Mouse (Mus musculus) urinary bladder, postnatal 36 days (tissue): ENCODE measurements at regions not wholly inside any gene's neighbourhood (a gene's known extent, or its start where the extent isn't known, plus 50 kb on each side); places are given as distances from the start of the nearest gene placed in this dataset.

Source experiments
- DNase-seq, 2 experiments: peaks; one replicate each; pipeline ENCODE4 v3.0.0; 2022; ENCODE audit warnings: low spot score in 2 of 2, mixed read lengths in 1 of 2

DNA sequence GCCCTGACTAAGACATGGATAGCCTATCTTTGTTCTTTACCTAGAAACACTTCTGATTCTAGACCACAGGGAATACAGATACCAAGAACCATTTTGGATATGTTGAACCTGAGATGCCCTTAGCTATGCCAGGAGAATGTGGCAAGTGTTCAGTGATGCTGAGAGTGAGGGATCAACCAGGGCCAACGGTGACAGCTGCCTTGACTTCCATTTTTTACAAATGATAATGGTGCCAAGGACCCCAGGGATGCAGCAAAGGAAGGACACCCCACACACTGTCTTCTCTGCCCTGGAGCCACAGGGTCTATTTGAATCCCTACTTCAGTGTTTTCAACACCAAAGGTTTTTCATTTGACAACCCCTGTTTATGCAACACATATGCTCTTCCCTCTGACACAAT lies 174.4 kb downstream of the Gsdmc2 start:
- no peak for DNase-seq

DNA sequence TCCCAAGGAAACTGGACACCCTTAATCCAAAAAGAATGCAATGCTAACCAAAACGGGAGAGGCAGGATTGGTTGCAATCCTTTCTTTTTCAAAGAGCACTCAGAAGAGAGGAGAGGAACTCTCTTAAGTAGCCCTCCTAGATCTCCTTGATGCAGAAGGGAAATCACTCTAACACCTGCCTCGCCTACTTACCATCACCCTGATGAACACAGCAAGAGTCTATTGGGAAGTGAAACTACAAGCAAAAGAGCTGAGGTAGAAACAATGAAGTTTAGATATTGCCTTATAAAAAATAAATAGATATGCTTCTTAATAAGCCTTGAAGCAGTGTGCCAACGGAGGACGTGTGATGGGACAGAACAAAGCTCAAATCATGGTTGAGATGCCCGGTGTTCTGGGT lies 177.4 kb downstream of the Gsdmc2 start:
- DNase-seq: no peak

DNA sequence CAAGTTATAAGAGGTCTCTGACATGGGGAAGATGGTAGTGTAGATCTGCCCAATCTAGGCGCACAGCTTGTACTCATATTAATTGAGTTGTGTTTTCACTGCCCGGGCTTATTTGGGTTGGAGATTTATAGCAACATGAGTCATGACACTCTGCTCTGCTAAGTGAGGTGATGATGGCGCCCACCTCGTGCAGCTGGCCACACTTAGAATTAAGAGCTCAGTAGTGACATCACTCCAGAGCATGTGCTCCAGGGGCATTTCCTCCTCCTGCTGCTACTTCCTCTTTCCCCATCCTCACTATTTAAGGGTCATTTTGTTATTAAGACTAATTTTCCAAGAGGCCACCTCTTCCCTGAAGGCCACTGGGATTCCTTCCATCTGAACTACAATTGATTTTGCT lies 179.5 kb downstream of the Gsdmc2 start:
- no peak for DNase-seq

DNA sequence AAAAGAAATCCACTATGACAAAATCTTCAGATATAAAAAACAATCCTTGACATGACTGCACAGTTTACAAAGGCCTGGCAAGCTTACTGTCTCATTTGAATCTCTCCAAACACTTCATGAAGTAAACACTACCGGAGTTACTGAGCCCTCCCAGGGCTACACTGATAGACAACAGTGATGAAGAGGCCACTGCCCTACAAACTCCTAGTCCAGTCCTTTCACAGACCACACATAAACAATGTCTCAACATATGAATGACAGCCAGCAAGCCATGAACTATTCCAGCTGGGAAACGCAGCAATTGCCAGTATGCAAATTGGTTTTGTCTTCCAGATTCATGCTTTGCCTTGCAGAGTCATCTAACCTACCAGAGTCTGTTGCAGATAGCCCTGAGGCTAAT lies 180.1 kb downstream of the Gsdmc2 start:
- DNase-seq: no peak

DNA sequence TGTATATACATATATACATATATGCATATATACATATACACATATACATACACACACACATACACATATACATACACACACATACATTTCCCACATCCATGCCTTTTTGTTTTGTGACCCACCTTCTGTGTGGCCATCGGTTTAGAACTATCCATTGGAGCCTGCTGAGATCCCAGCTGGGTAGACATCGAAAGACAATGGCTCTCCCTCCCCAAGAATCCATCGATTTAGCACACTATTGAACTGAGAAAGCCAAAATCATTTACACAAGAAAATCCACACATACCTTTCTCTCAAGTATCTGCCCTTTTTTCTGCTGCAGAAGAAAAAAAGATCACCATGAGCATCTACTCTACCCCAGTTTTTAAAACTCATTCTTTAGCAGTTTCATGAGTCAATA lies 182.8 kb downstream of the Gsdmc2 start:
- no peak for DNase-seq

DNA sequence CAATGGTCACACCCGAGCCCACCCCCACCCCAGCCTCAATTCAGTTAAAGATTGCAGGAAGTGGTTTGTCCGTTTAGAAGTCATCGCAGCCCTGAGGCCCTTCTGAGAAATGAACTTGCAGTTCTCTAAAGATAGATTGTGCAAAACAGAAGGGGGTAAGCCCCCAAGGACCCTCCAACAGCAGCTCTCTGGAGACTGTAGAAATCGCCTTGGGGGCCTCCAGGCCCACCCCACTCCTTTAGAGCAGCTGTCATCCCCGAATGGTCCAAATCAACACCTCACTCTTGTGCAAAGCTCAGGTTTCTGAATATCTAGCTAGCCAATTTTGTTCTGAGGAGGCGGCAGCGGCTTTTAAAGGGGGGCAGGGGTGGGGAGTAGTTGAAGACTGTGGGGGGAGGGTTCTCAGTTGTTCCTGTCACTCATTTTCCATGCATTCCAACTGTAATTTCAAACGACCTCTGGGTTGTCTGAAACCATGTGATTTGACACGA lies 186.9 kb downstream of the Gsdmc2 start:
- no peak for DNase-seq

DNA sequence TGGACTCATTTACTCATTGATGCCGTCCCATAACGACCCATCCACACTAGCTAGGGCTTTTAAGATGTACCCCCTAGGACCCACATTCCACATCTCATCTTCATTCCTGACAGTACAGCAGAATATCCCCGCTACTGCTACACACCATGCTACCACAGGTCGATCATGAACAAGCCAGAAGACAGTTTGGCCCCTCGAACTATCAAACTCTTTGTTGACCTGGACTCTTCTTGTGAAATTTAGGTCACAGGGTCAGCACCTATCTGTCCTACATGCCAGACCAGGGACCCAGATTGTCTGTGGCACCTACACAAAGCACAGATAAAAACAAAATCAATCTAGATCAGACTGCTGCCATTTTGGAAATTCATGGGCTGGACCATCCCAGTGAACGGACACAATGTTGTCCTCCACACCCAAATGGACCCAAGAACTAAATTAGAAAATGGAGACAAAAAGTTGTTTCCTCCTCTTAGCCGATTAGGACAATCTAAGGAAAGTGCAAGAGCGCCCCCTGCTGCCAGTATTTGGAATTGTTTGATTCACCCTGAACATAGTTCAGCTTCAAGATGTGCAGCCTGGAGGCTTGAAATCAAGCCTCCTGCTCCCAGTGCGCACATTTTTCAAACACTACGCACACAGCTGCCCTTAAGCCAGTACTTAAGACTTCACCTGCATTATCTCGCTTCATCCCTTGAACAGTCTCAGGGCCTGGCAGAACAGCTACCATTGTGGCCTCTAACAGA lies 192.6 kb downstream of the Gsdmc2 start:
- peak; percentile 73 to 83 for DNase-seq

DNA sequence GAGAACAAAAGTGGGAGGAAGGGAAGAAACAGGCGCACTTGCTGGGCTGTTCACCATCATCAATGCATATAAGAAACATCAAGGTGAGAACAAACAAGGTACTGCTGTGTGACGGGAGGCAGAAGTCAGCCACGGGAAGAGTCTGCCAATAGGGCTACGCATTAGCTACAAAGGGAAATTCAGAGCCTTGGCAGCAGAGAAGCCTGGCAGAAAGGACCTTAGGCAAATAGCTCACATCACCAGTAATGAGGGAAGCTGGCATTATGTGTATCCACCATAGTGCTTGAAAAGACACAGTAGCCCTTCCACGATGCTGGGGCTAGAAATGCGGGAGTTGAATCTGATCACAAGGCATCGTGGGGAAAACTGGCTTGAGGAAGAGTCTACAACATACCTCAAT lies 193.9 kb downstream of the Gsdmc2 start:
- DNase-seq: no peak

DNA sequence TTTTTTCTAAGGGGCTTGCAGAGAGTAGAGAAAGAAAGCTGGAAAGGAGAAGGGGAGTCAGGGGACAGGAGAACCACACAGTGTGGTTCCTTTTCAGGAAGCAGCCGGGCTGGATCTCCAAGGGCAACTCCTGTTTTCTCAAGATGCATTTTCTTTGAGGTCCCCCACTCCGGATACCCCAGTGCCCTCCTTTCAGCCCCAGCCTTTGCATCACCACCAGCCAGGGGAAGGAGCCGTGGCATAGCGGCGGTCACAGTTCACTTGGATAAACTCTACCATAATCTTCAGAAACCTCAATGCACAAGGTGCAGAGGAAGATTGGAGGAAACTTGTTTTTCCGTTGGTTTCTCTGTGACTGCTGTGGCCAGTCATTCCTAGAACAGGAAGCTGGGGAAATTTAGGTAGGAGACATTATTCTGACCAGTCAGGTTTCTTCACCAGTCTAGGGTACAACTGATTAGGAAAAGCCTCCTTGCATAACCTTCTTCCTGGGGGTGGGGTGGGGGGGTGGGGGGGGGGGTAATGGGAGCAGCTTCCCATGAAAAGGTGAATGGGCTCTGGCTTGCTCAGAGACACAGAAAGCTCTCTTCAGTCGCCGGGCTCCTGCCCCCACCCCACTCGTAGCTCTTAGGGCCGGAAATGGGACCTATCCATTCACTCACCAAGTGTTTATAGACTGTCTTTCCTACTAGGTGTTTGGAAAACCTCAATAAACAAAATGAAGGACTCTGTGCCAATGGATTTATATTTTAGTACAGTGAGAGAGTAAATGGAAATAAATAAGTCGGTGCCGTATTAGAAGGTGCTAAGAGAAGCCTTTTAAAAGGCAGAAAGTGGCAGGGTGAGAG lies 196.6 kb downstream of the Gsdmc2 start:
- no peak for DNase-seq

DNA sequence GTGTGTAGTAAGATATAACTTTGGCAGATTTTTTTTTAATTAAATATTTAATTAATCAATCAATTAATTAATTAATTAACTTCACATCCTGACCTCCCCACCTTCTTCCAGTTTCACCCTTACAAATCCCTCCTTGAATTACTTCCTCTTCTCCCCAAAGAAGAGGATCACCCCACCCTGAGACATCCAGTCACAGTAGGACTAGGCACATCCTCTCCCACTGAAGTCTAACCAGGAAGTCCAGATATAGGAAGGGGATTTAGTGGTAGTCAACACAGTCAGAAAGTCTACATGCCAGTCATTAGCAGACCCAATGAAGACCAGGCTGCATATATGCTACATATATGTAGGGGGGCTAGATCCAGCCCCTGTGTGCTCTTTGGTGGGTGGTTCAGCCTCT lies 220.2 kb downstream of the Gsdmc2 start:
- DNase-seq: no peak

DNA sequence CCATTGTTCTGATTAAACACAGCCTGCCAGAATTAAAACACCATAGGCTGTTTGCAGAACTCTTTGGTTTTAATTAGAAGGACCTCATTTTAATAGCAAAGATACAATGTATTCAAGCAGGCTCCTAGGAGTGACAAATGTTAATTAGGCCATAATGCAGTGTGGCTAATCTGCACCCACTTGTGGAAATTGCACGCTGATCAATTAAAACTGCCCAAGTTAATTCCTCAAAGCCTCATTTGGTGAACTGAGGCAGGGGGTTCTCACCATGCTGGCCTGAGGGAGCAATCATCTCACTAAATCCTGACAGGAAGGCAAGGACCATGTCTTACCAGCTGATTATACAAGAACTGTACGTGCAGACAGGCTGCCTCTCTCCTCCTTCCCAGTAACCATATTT lies 220.7 kb downstream of the Gsdmc2 start:
- DNase-seq: no peak

DNA sequence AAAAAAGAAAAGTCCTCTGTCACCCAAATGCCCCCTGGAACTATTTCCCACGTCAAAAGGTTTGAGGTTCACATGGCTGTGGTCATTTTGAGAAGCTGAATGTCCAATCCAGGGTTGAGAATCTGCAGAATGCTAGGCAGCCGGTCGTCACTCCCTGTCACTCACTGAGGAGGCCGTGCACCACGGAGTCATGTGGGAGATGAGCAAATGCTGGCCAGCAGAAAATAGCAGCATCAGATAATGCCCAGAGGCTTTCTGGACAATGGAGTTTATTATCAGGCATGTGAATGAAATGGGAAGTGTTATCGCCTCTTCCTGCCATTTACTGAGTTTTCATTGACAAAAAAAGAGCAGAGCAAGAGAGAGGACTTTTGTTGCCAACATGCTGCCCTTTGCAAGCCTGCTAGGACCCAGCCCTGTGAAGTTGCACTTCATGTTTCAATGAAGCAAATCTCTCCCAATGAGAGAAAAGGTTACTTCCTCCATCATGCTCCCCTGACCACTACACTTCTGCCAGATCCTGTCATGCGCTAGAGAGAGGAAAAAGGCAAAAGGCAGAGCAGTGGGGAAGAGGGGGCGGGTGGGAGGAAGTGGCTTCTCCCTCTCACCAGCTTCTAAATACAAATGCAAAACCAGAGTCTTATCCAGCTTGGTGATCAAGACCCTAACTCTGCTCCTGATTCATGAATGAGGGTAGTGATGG lies 228.3 kb downstream of the Gsdmc2 start:
- DNase-seq: no peak

DNA sequence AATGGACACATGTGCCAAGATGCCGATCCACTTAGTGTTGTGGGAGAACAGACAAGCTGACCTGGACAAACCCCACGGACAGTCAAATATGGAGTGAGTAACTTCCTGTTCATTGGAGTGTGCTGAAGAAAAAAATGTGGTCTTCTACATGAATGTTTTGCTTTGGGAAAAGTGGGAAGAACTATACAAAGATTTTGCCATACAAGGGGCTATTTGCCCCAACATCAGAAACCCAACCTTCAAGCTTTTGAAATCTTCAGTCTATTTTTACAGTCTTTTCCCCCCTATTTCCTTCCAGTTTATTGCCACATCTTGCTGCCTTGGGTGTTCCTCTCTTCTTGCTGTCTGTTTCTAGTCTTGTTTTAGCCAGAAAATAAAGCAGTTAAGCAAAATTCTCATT lies 230.8 kb downstream of the Gsdmc2 start:
- DNase-seq: no peak

DNA sequence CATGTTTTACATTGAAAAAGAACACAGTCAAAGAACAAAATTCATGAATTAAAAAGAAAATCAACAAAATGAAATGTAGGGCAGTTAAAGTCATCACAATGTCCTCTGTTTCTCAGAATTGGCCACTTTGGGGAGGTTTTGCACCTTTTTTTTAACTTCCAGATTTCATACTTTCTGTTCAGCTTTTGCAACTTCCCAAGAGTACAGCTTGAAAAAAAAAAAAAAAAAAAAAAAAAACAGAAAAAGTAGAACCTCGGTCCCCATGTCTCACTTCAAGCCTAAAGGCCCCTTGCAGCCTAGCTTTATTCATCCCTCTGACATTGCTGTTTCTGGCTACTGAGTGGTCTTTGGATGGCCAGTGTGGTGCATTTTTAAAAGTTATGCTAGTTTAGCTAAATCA lies 231.9 kb downstream of the Gsdmc2 start:
- no peak for DNase-seq

DNA sequence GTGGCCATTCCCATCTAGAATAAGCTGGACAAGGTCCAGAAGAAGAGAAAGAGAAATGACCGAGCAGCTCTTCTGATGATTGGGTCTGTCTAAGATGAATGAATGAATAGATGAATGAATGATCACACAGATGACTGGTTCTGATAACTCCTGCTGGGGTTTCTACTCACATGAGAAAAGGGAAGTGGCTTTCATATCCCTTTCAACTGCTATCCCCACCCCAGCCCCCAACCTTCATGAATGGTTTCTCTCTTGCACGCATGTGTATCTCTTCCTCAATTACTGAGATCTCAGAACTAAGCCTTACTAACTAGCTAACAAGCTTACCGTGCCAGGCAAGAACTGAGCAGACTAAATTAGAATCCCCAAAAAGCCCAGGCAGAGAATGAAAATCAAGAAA lies 233.8 kb downstream of the Gsdmc2 start:
- no peak for DNase-seq

DNA sequence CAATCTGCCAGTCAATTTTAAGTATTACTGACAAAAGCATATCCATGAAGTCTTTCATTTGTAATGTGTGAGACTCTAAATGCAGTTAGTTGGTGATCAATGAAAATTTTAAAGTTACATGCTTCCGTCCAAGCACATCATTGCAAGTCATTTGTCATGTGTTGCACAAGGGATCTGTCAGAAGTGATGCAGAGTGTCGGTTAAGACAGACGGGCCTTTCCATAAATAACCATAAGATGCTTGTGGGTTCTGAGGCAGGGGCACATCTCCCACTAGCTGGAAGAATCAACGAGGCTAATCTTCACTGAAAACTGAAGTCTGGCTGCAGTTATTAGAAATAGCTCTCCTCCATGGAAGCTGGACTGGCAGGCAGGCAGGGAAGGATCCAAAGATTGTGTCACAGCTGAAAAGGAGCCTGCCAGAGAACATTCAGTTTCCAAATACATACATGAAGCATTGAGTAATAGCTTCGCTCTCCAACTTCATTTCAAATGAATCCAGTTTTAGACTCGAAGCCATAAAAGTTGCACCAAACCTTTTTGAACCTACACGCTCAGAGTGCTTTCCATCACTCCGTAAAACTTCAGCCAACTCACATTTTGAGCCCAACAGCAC lies 241.8 kb downstream of the Gsdmc2 start:
- peak in 1 of 2 experiments; percentile 14 for DNase-seq

DNA sequence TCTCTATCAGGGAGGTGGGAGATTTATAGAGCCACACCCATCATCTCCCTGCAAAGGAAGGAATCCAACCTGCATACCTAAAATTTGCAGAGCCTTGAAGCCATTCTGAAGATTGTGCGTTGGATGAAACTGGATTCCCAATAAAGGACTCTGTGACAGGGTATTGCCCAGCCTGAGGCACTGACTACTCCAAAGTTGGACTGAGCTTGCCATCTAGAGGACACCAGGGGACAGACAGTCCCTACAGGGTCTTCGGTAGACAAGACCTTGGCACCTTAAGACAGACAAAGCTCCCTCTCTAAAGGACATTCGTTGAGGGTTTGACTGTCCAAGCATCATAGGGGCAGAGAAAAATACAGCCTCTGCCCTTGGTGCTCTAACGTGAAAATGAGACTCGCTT lies 243.4 kb downstream of the Gsdmc2 start:
- DNase-seq: peak; percentile 17 to 38

DNA sequence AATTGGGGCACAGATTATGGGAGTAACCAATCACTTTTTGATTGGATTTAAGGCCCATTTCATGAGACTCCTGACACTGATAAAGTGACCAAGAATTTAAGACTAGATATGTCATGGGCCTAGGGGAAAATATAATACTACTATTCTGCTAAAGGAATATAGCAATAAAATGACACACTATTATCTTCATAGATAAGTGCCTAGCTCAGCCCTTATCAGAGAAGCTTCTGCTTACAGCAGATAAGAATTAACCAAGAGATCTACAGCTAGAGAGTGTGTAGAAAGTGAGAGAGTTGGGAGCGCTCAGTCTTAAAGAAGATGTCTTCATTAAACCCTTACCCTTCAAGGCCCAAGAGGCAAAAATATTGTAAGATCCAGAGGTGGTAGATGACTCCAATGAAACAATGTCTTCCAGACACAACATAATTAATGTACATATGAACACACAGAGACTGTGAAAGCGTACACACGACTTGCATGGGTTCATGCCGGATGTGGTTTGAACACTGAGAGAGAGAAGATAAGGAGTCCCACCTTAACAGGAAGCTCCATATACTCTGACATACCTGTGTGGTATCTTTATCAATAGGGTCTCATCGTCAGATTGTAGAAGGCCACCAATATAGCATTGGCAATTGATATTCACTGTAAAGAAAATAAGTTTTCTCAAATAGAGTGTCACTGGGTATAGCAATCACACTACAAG lies 252.1 kb downstream of the Gsdmc2 start:
- DNase-seq: no peak

DNA sequence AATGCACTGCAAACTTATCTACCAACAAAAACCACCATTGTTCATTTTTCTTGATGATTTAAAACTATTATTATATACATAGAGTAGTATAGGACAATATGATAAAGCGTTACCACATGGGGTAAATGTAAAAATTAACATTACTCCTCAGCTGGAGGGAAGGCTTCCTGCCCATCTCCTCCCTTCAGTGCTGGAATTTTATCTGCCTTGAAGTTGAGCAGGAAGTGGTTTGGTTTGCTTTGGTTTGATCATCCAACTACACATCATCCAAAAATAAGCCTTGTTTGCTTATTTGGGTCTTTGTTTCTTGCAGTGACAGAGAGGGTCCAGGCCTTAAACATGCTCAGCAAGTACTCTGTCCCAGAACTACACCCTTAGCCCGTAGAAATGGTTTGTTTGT lies 285.7 kb downstream of the Gsdmc2 start:
- DNase-seq: no peak

DNA sequence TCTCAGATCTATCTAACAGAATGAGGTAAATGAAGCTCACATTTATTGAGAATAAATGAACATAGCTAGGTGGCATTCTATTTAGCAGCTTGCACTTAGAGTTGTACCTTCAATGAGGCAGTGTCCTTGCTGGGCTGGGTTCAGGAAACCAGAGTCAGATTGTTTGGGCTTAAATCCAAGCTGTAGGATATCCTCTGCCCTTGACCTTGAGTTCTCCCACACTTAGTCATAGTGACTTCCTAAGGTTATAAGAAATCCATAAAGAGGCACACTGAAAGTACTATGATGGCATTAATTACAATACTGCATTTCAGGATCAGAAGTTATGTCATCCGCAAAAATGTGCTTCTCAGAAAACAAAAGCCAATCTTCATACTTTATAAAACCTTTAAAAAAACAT lies 286.3 kb downstream of the Gsdmc2 start:
- no peak for DNase-seq

DNA sequence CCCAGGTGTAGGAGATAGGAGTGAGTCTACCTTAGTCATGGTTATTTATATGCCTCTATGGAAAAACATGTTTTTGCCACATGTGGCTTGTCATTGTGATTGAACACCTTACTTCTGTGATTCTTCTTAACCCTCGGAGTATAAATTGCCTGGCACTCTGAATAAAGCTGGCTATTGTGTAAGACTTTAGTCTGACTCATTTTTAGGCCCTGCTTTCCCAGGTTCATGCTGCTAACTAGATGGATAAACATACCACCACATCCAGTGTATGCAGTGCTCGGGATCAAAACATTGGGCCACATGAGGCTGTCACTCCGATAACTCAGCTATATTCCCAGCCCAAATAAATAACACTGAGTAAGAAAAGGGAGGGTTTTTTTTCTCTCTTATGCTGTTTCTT lies 287.2 kb downstream of the Gsdmc2 start:
- no peak for DNase-seq
